Mouse (Mus musculus) hindbrain, embryonic 14.5 days (tissue): ENCODE results near the gene Reps1. TPM values are rescaled to one million over a fixed set of nuclear protein-coding genes. Genes with fewer than 3 reads are reported as not detected.

ENCODE experiments used
- ATAC-seq: fragments of 200-750 bp; cut with Nextera tagmentation; 2 replicates; pipeline ENCODE4 v1.8.0; 2017; ENCODE audit warnings: moderate number of reproducible peaks, mild to moderate bottlenecking, moderate TSS enrichment, moderate library complexity; ENCODE audit not compliant: low FRiP score
- DNase-seq: peaks from one replicate; pipeline ENCODE4 v3.0.0-alpha.2; 2015; ENCODE audit warnings: low spot score
- H3K27ac ChIP-seq: fragments of 300-500 bp; sonication (generic); 2 replicates; pipeline ENCODE4 v1.5.1; 2014; ENCODE audit warnings: mild to moderate bottlenecking, moderate library complexity
- H3K27me3 ChIP-seq: fragments of 300-500 bp; sonication (generic); 2 replicates; pipeline ENCODE4 v1.6.1; 2014; ENCODE audit warnings: mild to moderate bottlenecking, low read length, mixed read lengths; ENCODE audit not compliant: control insufficient read depth, insufficient read depth
- H3K36me3 ChIP-seq: fragments of 300-500 bp; sonication (generic); replicated peaks from 2 replicates; pipeline ENCODE4 v1.6.1; 2014; ENCODE audit not compliant: control insufficient read depth, insufficient read depth
- H3K4me1 ChIP-seq: fragments of 300-500 bp; sonication (generic); replicated peaks from 2 replicates; pipeline ENCODE4 v1.6.1; 2014; ENCODE audit warnings: antibody characterized with exemption, low read length, mixed read lengths; ENCODE audit not compliant: control insufficient read depth, insufficient read depth
- H3K4me2 ChIP-seq: fragments of 300-500 bp; sonication (generic); replicated peaks from 2 replicates; pipeline ENCODE4 v1.6.1; 2014; ENCODE audit warnings: mild to moderate bottlenecking, moderate library complexity
- H3K4me3 ChIP-seq: fragments of 300-500 bp; sonication (generic); replicated peaks from 2 replicates; pipeline ENCODE4 v1.5.1; 2014; ENCODE audit warnings: mild to moderate bottlenecking, low read length
- H3K9ac ChIP-seq: fragments of 300-500 bp; sonication (generic); 2 replicates; pipeline ENCODE4 v1.6.1; 2014
- H3K9me3 ChIP-seq: fragments of 300-500 bp; sonication (generic); 2 replicates; pipeline ENCODE4 v1.6.1; 2016; ENCODE audit warnings: low read length; ENCODE audit not compliant: control insufficient read depth
- WGBS: fragments of 180-500 bp; shearing (Covaris S2); extraction: QIAGEN DNeasy Blood & Tissue Kit; methylation state at CpG from one replicate; pipeline ENCODE4 v1.1.7; 2014; 5-methylcytosine and 5-hydroxymethylcytosine counted together
- polyA plus RNA-seq: library from polyadenylated mRNA; unstranded; fragments of >200 nt; fragmentation: Nextera tagmentation; extraction: Ambion mirVana; gene quantifications from 2 replicates; pipeline ENCODE4 v1.2.1, GENCODE M21; 2014

The Reps1 gene
- polyA plus RNA-seq, 1 experiment from 2014 or later = 22.5 TPM

GRCm38 (mm10) chr10:18162435-18162971 lies 106.8 kb downstream of the Reps1 start:
- DNase-seq = no peak
- 87% methylated on average over 7 of the region's 7 CpGs for WGBS
- Histone ChIP-seq H3K9ac (no peak overlapping the region), H3K27me3 (no peaks in the 10 kb centered on the region), H3K36me3 (no peaks in the 10 kb centered on the region), H3K4me2 (no peak overlapping the region), H3K4me3 (no peak overlapping the region), H3K4me1 (no peaks in the 10 kb centered on the region), H3K9me3 (no peaks in the 10 kb centered on the region), H3K27ac (no peak overlapping the region)
- no peak for ATAC-seq

Other genes with a start within 250 kb of the Reps1 start
- 6.7 and 8.1 TPM in 2 replicates for gene Heca, start 107.8 kb upstream of the Reps1 start, polyA plus RNA-seq
- gene Abracl, start 32.6 kb upstream of the Reps1 start, polyA plus RNA-seq = 50.7 and 70.4 TPM in 2 replicates
- gene Ect2l, start 155.0 kb downstream of the Reps1 start, polyA plus RNA-seq = 0.33 and 0.51 TPM in 2 replicates
- 4.8 and 7.0 TPM in 2 replicates for gene Ccdc28a, start 179.1 kb downstream of the Reps1 start, polyA plus RNA-seq